Mouse (Mus musculus) induced T-regulatory cell, adult 2 months (primary cell): Measurements from ENCODE around the gene Slain1.
"Not testable (repeated sequence)": the region's sequence is repeated elsewhere in the genome, so short reads cannot be mapped to it uniquely, and the experiment has no call there.

Experiments used
- DNase-seq: peaks from one replicate; pipeline ENCODE4 v3.0.0-alpha.2; 2012; ENCODE audit warnings: low read depth

Slain1 gene

GRCm38 (mm10) chr14:103723314-103723713 is 73.3 kb downstream of the Slain1 start:
- no peak for DNase-seq

GRCm38 (mm10) chr14:103723841-103724240 is 73.8 kb downstream of the Slain1 start:
- no peak for DNase-seq

DNA sequence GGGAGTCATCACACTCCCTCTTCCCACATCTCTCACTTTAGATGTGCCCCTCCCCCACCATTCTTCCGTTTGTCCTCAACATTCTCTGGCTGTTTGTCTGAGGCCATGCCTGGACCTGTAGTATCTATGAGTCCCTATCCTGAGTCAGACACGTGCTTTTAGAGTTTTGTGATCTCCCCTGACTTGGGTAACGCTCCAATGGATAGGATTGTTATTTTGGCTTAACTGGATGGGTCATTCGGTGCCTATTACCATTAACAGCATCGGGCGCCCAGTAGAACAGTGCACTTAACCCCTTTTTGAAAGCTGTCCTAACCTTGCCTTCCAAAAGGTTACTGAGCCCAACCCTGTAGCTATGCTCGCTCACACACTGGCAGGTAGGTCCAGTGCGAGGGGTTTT is 78.5 kb downstream of the Slain1 start:
- no peak for DNase-seq

DNA sequence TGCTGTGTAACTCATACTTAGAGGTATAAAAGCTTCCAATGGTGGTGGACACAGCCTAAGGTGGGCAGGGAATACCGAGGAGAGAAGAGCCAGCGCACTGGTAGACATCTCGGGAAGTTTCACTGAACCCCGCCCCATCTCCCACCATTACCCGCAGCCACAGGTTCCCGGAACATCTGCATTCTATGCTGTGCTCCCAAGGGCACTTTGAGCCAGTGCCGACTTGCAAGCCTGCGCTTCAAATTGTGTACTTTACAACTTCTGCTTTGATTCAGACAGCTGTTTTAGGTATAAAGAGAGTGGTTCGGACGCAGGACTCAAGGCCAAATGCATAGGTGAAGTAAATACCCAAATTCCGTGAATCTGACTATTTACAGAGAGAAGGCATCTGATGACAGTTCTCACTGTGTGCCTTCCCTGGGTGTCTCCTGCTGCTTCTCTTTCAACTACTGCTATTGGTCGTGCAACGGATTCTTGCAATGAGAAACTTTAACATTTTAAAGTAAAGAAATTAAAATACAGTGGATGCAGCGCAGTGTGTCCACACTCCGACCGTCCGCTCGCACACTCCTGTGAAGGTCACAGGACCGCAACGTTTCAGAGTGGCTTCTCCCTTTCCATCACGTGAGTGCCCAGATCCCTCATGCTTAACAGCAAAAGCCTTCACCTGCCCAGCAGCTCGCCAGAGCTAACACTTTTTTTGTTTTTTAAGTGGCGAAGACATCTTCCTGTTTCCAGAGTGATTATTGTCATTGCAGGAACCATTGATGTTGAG is 79.1 kb downstream of the Slain1 start:
- no peak for DNase-seq

DNA sequence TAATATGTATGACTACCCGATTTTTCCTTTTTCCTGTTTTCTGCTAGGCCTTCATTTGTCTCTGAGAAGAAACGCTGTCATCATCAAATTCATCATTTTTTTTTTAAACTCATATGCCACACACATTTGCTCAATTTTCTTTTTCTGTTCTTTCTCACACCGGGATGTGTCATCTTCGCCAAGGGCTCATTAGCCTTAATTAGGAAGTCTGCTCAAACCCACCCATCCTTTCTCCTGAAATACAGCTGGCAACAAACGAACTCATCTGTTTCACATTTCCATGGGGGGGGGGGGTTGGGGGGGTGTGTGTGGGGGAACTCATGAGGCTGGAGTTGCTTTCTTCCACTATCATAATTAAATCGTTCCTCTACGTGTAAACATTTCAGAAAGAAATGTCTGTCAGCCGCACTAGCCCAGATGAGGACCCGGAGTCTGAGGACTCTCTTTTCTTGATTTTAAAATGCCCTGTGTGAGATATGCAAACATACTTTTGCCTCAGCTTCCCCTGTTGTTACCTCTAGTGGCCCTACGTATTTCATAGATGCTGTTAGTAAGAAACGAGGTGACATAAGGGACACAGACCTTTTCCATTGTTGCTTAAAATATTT is 79.8 kb downstream of the Slain1 start:
- DNase-seq: no peak

GRCm38 (mm10) chr14:103732626-103733025 is 82.6 kb downstream of the Slain1 start:
- DNase-seq: no peak

GRCm38 (mm10) chr14:103741216-103741615 is 91.2 kb downstream of the Slain1 start:
- no peak for DNase-seq

GRCm38 (mm10) chr14:103742150-103742549 is 92.1 kb downstream of the Slain1 start:
- no peak for DNase-seq

GRCm38 (mm10) chr14:103747345-103747744 is 97.3 kb downstream of the Slain1 start:
- no peak for DNase-seq

- not testable (repeated sequence) for DNase-seq
These were observed 100.6 kb downstream of the Slain1 start for GRCm38 (mm10) chr14:103750638-103751037.

GRCm38 (mm10) chr14:103751384-103751783 is 101.4 kb downstream of the Slain1 start:
- no peak for DNase-seq

- no peak for DNase-seq
These were observed 102.7 kb downstream of the Slain1 start for GRCm38 (mm10) chr14:103752773-103753172.

- DNase-seq: no peak
These were observed 104.0 kb downstream of the Slain1 start for GRCm38 (mm10) chr14:103754041-103754440.

DNA sequence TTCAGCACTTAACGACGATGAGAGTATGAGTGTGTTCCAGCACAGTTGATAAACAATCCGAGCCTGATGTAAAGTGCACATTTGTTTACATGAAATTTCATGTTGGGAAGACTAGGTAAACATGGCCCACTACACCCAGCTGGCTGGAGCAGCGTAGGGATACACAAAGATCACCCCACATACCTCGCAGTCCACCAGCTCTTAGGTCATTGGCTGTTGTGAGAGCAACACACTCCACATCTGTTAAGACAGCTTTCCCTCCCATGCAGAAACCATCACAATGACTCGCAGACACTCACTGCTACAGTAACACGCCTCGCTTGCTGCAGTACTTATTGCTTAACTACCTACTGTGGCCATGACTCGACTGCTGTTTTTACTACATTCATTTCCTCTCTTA is 104.4 kb downstream of the Slain1 start:
- no peak for DNase-seq
